Mouse (Mus musculus) intestine, embryonic 15.5 days (tissue): ENCODE data around the gene Pimreg. TPM values are rescaled to one million over a fixed set of nuclear protein-coding genes. Genes with fewer than 3 reads are reported as not detected.
A peak's percentile ranks its signal among the peaks of the same experiment; 100 is the strongest.

ENCODE experiments used
- ATAC-seq: fragments of 200-750 bp; cut with Nextera tagmentation; 2 replicates; pipeline ENCODE4 v1.8.0; 2017; ENCODE audit warnings: moderate TSS enrichment, moderate library complexity
- H3K27ac ChIP-seq: fragments of 300-500 bp; sonication (generic); 2 replicates; pipeline ENCODE4 v1.5.1; 2015; ENCODE audit warnings: mild to moderate bottlenecking, inconsistent platforms
- H3K27me3 ChIP-seq: fragments of 300-500 bp; sonication (generic); replicated peaks from 2 replicates; pipeline ENCODE4 v1.6.1; 2015; ENCODE audit warnings: inconsistent platforms
- H3K36me3 ChIP-seq: fragments of 300-500 bp; sonication (generic); 2 replicates; pipeline ENCODE4 v1.6.1; 2015; ENCODE audit warnings: inconsistent platforms
- H3K4me1 ChIP-seq: fragments of 300-500 bp; sonication (generic); replicated peaks from 2 replicates; pipeline ENCODE4 v1.6.1; 2015; ENCODE audit warnings: inconsistent platforms
- H3K4me2 ChIP-seq: fragments of 300-500 bp; sonication (generic); replicated peaks from 2 replicates; pipeline ENCODE4 v1.6.1; 2015; ENCODE audit warnings: mild to moderate bottlenecking, inconsistent platforms
- H3K4me3 ChIP-seq: fragments of 300-500 bp; sonication (generic); replicated peaks from 2 replicates; pipeline ENCODE4 v1.5.1; 2015; ENCODE audit warnings: inconsistent platforms
- H3K9ac ChIP-seq: fragments of 300-500 bp; sonication (generic); 2 replicates; pipeline ENCODE4 v1.6.1; 2015; ENCODE audit warnings: inconsistent platforms
- H3K9me3 ChIP-seq: fragments of 300-500 bp; sonication (generic); 2 replicates; pipeline ENCODE4 v1.6.1; 2016; ENCODE audit warnings: inconsistent platforms
- WGBS: fragments of 180-500 bp; shearing (Covaris S2); methylation state at CpG from one replicate; pipeline ENCODE4 v1.1.7; 2015; 5-methylcytosine and 5-hydroxymethylcytosine counted together
- polyA plus RNA-seq: library from polyadenylated mRNA; unstranded; fragments of >200 nt; fragmentation: Nextera tagmentation; extraction: Ambion mirVana; gene quantifications from 2 replicates; pipeline ENCODE4 v1.2.1, GENCODE M21; 2015

The Pimreg gene
- polyA plus RNA-seq, 1 experiment from 2014 or later: 81.8 TPM

GRCm38 (mm10) chr11:72052221-72052620 is 10.4 kb downstream of the Pimreg start:
- 70% methylated on average over 3 of the region's 3 CpGs for WGBS
- H3K4me2 ChIP-seq: no peak overlapping the region
- H3K36me3 ChIP-seq: no peaks in the 10 kb centered on the region
- peaks cover 19% of the 10 kb centered on the region for H3K4me1 ChIP-seq
- no peak overlapping the region for H3K27ac ChIP-seq
- H3K9me3 ChIP-seq: no peaks in the 10 kb centered on the region
- no peak for ATAC-seq
- H3K27me3 ChIP-seq: peaks cover 6% of the 10 kb centered on the region; the same call in 1 of the 2 replicates
- H3K4me3 ChIP-seq: no peak overlapping the region
- no peak overlapping the region for H3K9ac ChIP-seq

- no peak overlapping the region for H3K27ac ChIP-seq
- peaks cover 6% of the 10 kb centered on the region; the same call in 1 of the 2 replicates for H3K27me3 ChIP-seq
- H3K4me3 ChIP-seq: no peak overlapping the region
- H3K4me2 ChIP-seq: no peak overlapping the region
- 0 out of 2 replicates have a peak, but pooled peaks have one; percentile 29 for ATAC-seq
- H3K36me3 ChIP-seq: no peaks in the 10 kb centered on the region
- no peaks in the 10 kb centered on the region for H3K9me3 ChIP-seq
- H3K4me1 ChIP-seq: peaks cover 19% of the 10 kb centered on the region
- 22% methylated on average over 5 of the region's 5 CpGs for WGBS
- no peak overlapping the region for H3K9ac ChIP-seq
These were observed 10.8 kb downstream of the Pimreg start for GRCm38 (mm10) chr11:72052636-72053035.

GRCm38 (mm10) chr11:72055176-72055575 is 13.3 kb downstream of the Pimreg start:
- Histone ChIP-seq H3K4me1 (peaks cover 16% of the 10 kb centered on the region), H3K4me3 (no peak overlapping the region), H3K27ac (no peak overlapping the region), H3K9me3 (no peaks in the 10 kb centered on the region), H3K36me3 (no peaks in the 10 kb centered on the region), H3K27me3 (peaks cover 6% of the 10 kb centered on the region; the same call in 1 of the 2 replicates), H3K9ac (no peak overlapping the region), H3K4me2 (no peak overlapping the region)
- ATAC-seq: no peak
- 27% methylated on average over 2 of the region's 2 CpGs for WGBS

GRCm38 (mm10) chr11:72057166-72057565 is 15.3 kb downstream of the Pimreg start:
- Histone ChIP-seq H3K36me3 (no peaks in the 10 kb centered on the region), H3K27me3 (no peaks in the 10 kb centered on the region), H3K4me2 (no peak overlapping the region), H3K9me3 (no peaks in the 10 kb centered on the region), H3K27ac (no peak overlapping the region), H3K9ac (no peak overlapping the region), H3K4me3 (no peak overlapping the region), H3K4me1 (no peaks in the 10 kb centered on the region)
- 73% methylated on average over 3 of the region's 3 CpGs for WGBS
- ATAC-seq: no peak

GRCm38 (mm10) chr11:72060416-72060815 is 18.6 kb downstream of the Pimreg start:
- H3K4me1 ChIP-seq: no peaks in the 10 kb centered on the region
- no peak overlapping the region for H3K4me3 ChIP-seq
- H3K27ac ChIP-seq: no peak overlapping the region
- no peaks in the 10 kb centered on the region for H3K27me3 ChIP-seq
- no peak overlapping the region for H3K9ac ChIP-seq
- ATAC-seq: no peak
- H3K36me3 ChIP-seq: no peaks in the 10 kb centered on the region
- H3K4me2 ChIP-seq: no peak overlapping the region
- no peaks in the 10 kb centered on the region for H3K9me3 ChIP-seq
- WGBS: 80% methylated on average over 9 of the region's 9 CpGs

- H3K36me3 ChIP-seq: no peaks in the 10 kb centered on the region
- no peak overlapping the region for H3K9ac ChIP-seq
- WGBS: 70% methylated on average over 13 of the region's 13 CpGs
- H3K9me3 ChIP-seq: no peaks in the 10 kb centered on the region
- H3K27me3 ChIP-seq: no peaks in the 10 kb centered on the region
- no peak overlapping the region for H3K4me2 ChIP-seq
- no peak overlapping the region for H3K27ac ChIP-seq
- no peak for ATAC-seq
- no peaks in the 10 kb centered on the region for H3K4me1 ChIP-seq
- H3K4me3 ChIP-seq: no peak overlapping the region
These were observed 19.3 kb downstream of the Pimreg start for GRCm38 (mm10) chr11:72061093-72061620.

- Histone ChIP-seq H3K4me3 (no peak overlapping the region), H3K27me3 (no peaks in the 10 kb centered on the region), H3K9ac (no peak overlapping the region), H3K9me3 (no peaks in the 10 kb centered on the region), H3K4me1 (no peaks in the 10 kb centered on the region), H3K27ac (no peak overlapping the region), H3K36me3 (no peaks in the 10 kb centered on the region), H3K4me2 (no peak overlapping the region)
- 73% methylated on average over 6 of the region's 6 CpGs for WGBS
- ATAC-seq: no peak
These were observed 22.6 kb downstream of the Pimreg start for GRCm38 (mm10) chr11:72064414-72064813.

GRCm38 (mm10) chr11:72065103-72065502 is 23.3 kb downstream of the Pimreg start:
- no peaks in the 10 kb centered on the region for H3K27me3 ChIP-seq
- no peak overlapping the region for H3K4me2 ChIP-seq
- no peak overlapping the region for H3K9ac ChIP-seq
- no peaks in the 10 kb centered on the region for H3K9me3 ChIP-seq
- no peaks in the 10 kb centered on the region for H3K4me1 ChIP-seq
- no peaks in the 10 kb centered on the region for H3K36me3 ChIP-seq
- H3K4me3 ChIP-seq: no peak overlapping the region
- no peak for ATAC-seq
- WGBS: 88% methylated on average over 8 of the region's 8 CpGs
- no peak overlapping the region for H3K27ac ChIP-seq

GRCm38 (mm10) chr11:72066330-72066729 is 24.5 kb downstream of the Pimreg start:
- Histone ChIP-seq H3K36me3 (no peaks in the 10 kb centered on the region), H3K9ac (no peak overlapping the region), H3K27me3 (no peaks in the 10 kb centered on the region), H3K9me3 (no peaks in the 10 kb centered on the region), H3K4me3 (no peak overlapping the region), H3K27ac (no peak overlapping the region), H3K4me1 (no peaks in the 10 kb centered on the region), H3K4me2 (no peak overlapping the region)
- WGBS: 43% methylated on average over 6 of the region's 6 CpGs
- no peak for ATAC-seq

- H3K4me3 ChIP-seq: no peak overlapping the region
- no peaks in the 10 kb centered on the region for H3K4me1 ChIP-seq
- ATAC-seq: no peak
- no peak overlapping the region for H3K9ac ChIP-seq
- H3K9me3 ChIP-seq: no peaks in the 10 kb centered on the region
- no peak overlapping the region for H3K27ac ChIP-seq
- H3K4me2 ChIP-seq: no peak overlapping the region
- no peaks in the 10 kb centered on the region for H3K36me3 ChIP-seq
- H3K27me3 ChIP-seq: no peaks in the 10 kb centered on the region
- 67% methylated on average over 5 of the region's 5 CpGs for WGBS
These were observed 25.5 kb downstream of the Pimreg start for GRCm38 (mm10) chr11:72067326-72067725.

GRCm38 (mm10) chr11:72068026-72068425 is 26.2 kb downstream of the Pimreg start:
- Histone ChIP-seq H3K4me2 (no peak overlapping the region), H3K4me1 (no peaks in the 10 kb centered on the region), H3K27me3 (no peaks in the 10 kb centered on the region), H3K9ac (no peak overlapping the region), H3K36me3 (no peaks in the 10 kb centered on the region), H3K9me3 (no peaks in the 10 kb centered on the region), H3K4me3 (no peak overlapping the region), H3K27ac (no peak overlapping the region)
- ATAC-seq: no peak
- 67% methylated on average over 7 of the region's 7 CpGs for WGBS

GRCm38 (mm10) chr11:72070733-72071132 is 28.9 kb downstream of the Pimreg start:
- no peak overlapping the region for H3K27ac ChIP-seq
- H3K27me3 ChIP-seq: no peaks in the 10 kb centered on the region
- H3K4me2 ChIP-seq: no peak overlapping the region
- no peak overlapping the region for H3K4me3 ChIP-seq
- ATAC-seq: no peak
- WGBS: 80% methylated on average over 9 of the region's 9 CpGs
- H3K9ac ChIP-seq: no peak overlapping the region
- H3K4me1 ChIP-seq: no peaks in the 10 kb centered on the region
- no peaks in the 10 kb centered on the region for H3K9me3 ChIP-seq
- H3K36me3 ChIP-seq: no peaks in the 10 kb centered on the region

GRCm38 (mm10) chr11:72072331-72072905 is 30.6 kb downstream of the Pimreg start:
- Histone ChIP-seq H3K9me3 (no peaks in the 10 kb centered on the region), H3K27ac (no peak overlapping the region), H3K9ac (no peak overlapping the region), H3K4me3 (no peak overlapping the region), H3K36me3 (no peaks in the 10 kb centered on the region), H3K4me1 (no peaks in the 10 kb centered on the region), H3K4me2 (no peak overlapping the region), H3K27me3 (no peaks in the 10 kb centered on the region)
- WGBS: 35% methylated on average over 6 of the region's 6 CpGs
- ATAC-seq: no peak
